Mouse (Mus musculus): Measurements from ENCODE around the gene Agtr1b. TPM values are rescaled to one million over a fixed set of nuclear protein-coding genes. Genes with fewer than 3 reads are reported as not detected.

Agtr1b gene
- polyA plus RNA-seq (2015; fragmentation: Nextera tagmentation; extraction: Ambion mirVana) = 0.26 TPM in 1 of 2 replicates, not detected in the other

- H3K27me3 ChIP-seq = no peaks in the 10 kb centered on the region
- H3K36me3 ChIP-seq = no peaks in the 10 kb centered on the region
- H3K4me2 ChIP-seq = peak within 1 kb of the TSS; percentile 59
- no peaks in the 10 kb centered on the region for H3K4me1 ChIP-seq
- no peak within 1 kb of the TSS for H3K27ac ChIP-seq
- H3K9me3 ChIP-seq = no peaks in the 10 kb centered on the region
- peak; percentile 71 for ATAC-seq (ENCODE audit: insufficient number of reproducible peaks, insufficient read depth, low FRiP score, low TSS enrichment, low read depth)
- 9% methylated on average over 19 of the region's 19 CpGs for WGBS
- H3K9ac ChIP-seq = peak within 1 kb of the TSS; percentile 62
- peak within 1 kb of the TSS; percentile 34 for H3K4me3 ChIP-seq
These were observed at the start of gene Agtr1b for GRCm38 (mm10) chr3:20366558-20367522. Gene Agtr1b (minus strand): TSS chr3:20367177.

- no peaks in the 10 kb centered on the region for H3K36me3 ChIP-seq
- no peaks in the 10 kb centered on the region for H3K9me3 ChIP-seq
- H3K4me2 ChIP-seq = no peak overlapping the region
- H3K4me1 ChIP-seq = no peaks in the 10 kb centered on the region
- no peak overlapping the region for H3K9ac ChIP-seq
- H3K27me3 ChIP-seq = no peaks in the 10 kb centered on the region
- H3K27ac ChIP-seq = no peak overlapping the region
- ATAC-seq (ENCODE audit: insufficient number of reproducible peaks, insufficient read depth, low FRiP score, low TSS enrichment, low read depth) = no peak
- no peak overlapping the region for H3K4me3 ChIP-seq
These were observed 13.4 kb downstream of the Agtr1b start for GRCm38 (mm10) chr3:20353598-20353997.

GRCm38 (mm10) chr3:20348206-20348605, 18.8 kb downstream of the Agtr1b start:
- no peaks in the 10 kb centered on the region for H3K27me3 ChIP-seq
- H3K36me3 ChIP-seq = no peaks in the 10 kb centered on the region
- no peak overlapping the region for H3K9ac ChIP-seq
- H3K4me2 ChIP-seq = no peak overlapping the region
- ATAC-seq (ENCODE audit: insufficient number of reproducible peaks, insufficient read depth, low FRiP score, low TSS enrichment, low read depth) = no peak
- H3K4me3 ChIP-seq = no peak overlapping the region
- H3K4me1 ChIP-seq = no peaks in the 10 kb centered on the region
- no peaks in the 10 kb centered on the region for H3K9me3 ChIP-seq
- no peak overlapping the region for H3K27ac ChIP-seq

- Histone ChIP-seq H3K36me3 (no peaks in the 10 kb centered on the region), H3K27ac (no peak overlapping the region), H3K9me3 (no peaks in the 10 kb centered on the region), H3K4me2 (no peak overlapping the region), H3K9ac (no peak overlapping the region), H3K4me3 (no peak overlapping the region), H3K27me3 (no peaks in the 10 kb centered on the region), H3K4me1 (no peaks in the 10 kb centered on the region)
- no peak for ATAC-seq (ENCODE audit: insufficient number of reproducible peaks, insufficient read depth, low FRiP score, low TSS enrichment, low read depth)
- WGBS = 81% methylated on average over 1 of the region's 1 CpGs
These were observed 26.6 kb downstream of the Agtr1b start for GRCm38 (mm10) chr3:20340402-20340801.

GRCm38 (mm10) chr3:20334681-20335080, 32.3 kb downstream of the Agtr1b start:
- H3K9ac ChIP-seq = no peak overlapping the region
- H3K4me3 ChIP-seq = no peak overlapping the region
- no peak overlapping the region for H3K4me2 ChIP-seq
- no peaks in the 10 kb centered on the region for H3K9me3 ChIP-seq
- no peaks in the 10 kb centered on the region for H3K36me3 ChIP-seq
- no peaks in the 10 kb centered on the region for H3K4me1 ChIP-seq
- no peak for ATAC-seq (ENCODE audit: insufficient number of reproducible peaks, insufficient read depth, low FRiP score, low TSS enrichment, low read depth)
- 57% methylated on average over 5 of the region's 5 CpGs for WGBS
- no peak overlapping the region for H3K27ac ChIP-seq
- no peaks in the 10 kb centered on the region for H3K27me3 ChIP-seq

GRCm38 (mm10) chr3:20317233-20317632, 49.7 kb downstream of the Agtr1b start:
- ATAC-seq (ENCODE audit: insufficient number of reproducible peaks, insufficient read depth, low FRiP score, low TSS enrichment, low read depth) = no peak
- H3K9ac ChIP-seq = no peak overlapping the region
- no peaks in the 10 kb centered on the region for H3K36me3 ChIP-seq
- H3K4me1 ChIP-seq = no peaks in the 10 kb centered on the region
- H3K27ac ChIP-seq = no peak overlapping the region
- H3K27me3 ChIP-seq = no peaks in the 10 kb centered on the region
- H3K4me2 ChIP-seq = no peak overlapping the region
- no peaks in the 10 kb centered on the region for H3K9me3 ChIP-seq
- H3K4me3 ChIP-seq = no peak overlapping the region
- 7% methylated on average over 1 of the region's 1 CpGs for WGBS

- H3K4me1 ChIP-seq = no peaks in the 10 kb centered on the region
- no peaks in the 10 kb centered on the region for H3K27me3 ChIP-seq
- H3K36me3 ChIP-seq = no peaks in the 10 kb centered on the region
- WGBS = 74% methylated on average over 4 of the region's 4 CpGs
- no peak overlapping the region for H3K4me3 ChIP-seq
- no peak for ATAC-seq (ENCODE audit: insufficient number of reproducible peaks, insufficient read depth, low FRiP score, low TSS enrichment, low read depth)
- H3K9me3 ChIP-seq = no peaks in the 10 kb centered on the region
- no peak overlapping the region for H3K4me2 ChIP-seq
- H3K27ac ChIP-seq = no peak overlapping the region
- H3K9ac ChIP-seq = no peak overlapping the region
These were observed 57.8 kb downstream of the Agtr1b start for GRCm38 (mm10) chr3:20309142-20309541.

- no peak overlapping the region for H3K9ac ChIP-seq
- no peaks in the 10 kb centered on the region for H3K36me3 ChIP-seq
- no peak overlapping the region for H3K27ac ChIP-seq
- H3K4me2 ChIP-seq = no peak overlapping the region
- no peak for ATAC-seq (ENCODE audit: insufficient number of reproducible peaks, insufficient read depth, low FRiP score, low TSS enrichment, low read depth)
- 73% methylated on average over 4 of the region's 4 CpGs for WGBS
- H3K9me3 ChIP-seq = no peaks in the 10 kb centered on the region
- no peaks in the 10 kb centered on the region for H3K4me1 ChIP-seq
- H3K4me3 ChIP-seq = no peak overlapping the region
- no peaks in the 10 kb centered on the region for H3K27me3 ChIP-seq
These were observed 59.7 kb downstream of the Agtr1b start for GRCm38 (mm10) chr3:20307256-20307655.

GRCm38 (mm10) chr3:20304758-20305352, 62.1 kb downstream of the Agtr1b start:
- Histone ChIP-seq H3K4me3 (no peak overlapping the region), H3K36me3 (no peaks in the 10 kb centered on the region), H3K9me3 (no peaks in the 10 kb centered on the region), H3K4me2 (no peak overlapping the region), H3K4me1 (no peaks in the 10 kb centered on the region), H3K27me3 (no peaks in the 10 kb centered on the region), H3K27ac (no peak overlapping the region), H3K9ac (no peak overlapping the region)
- no peak for ATAC-seq (ENCODE audit: insufficient number of reproducible peaks, insufficient read depth, low FRiP score, low TSS enrichment, low read depth)
- 49% methylated on average over 2 of the region's 2 CpGs for WGBS

- Histone ChIP-seq H3K27me3 (no peaks in the 10 kb centered on the region), H3K27ac (no peak overlapping the region), H3K4me3 (no peak overlapping the region), H3K4me2 (no peak overlapping the region), H3K9ac (no peak overlapping the region), H3K4me1 (no peaks in the 10 kb centered on the region), H3K36me3 (no peaks in the 10 kb centered on the region), H3K9me3 (no peaks in the 10 kb centered on the region)
- ATAC-seq (ENCODE audit: insufficient number of reproducible peaks, insufficient read depth, low FRiP score, low TSS enrichment, low read depth) = no peak
- 80% methylated on average over 3 of the region's 3 CpGs for WGBS
These were observed 71.4 kb downstream of the Agtr1b start for GRCm38 (mm10) chr3:20295546-20295945.

GRCm38 (mm10) chr3:20294542-20295348, 72.2 kb downstream of the Agtr1b start:
- H3K9me3 ChIP-seq = no peaks in the 10 kb centered on the region
- no peak overlapping the region for H3K4me2 ChIP-seq
- H3K4me3 ChIP-seq = no peak overlapping the region
- no peaks in the 10 kb centered on the region for H3K27me3 ChIP-seq
- no peak overlapping the region for H3K9ac ChIP-seq
- no peak overlapping the region for H3K27ac ChIP-seq
- H3K36me3 ChIP-seq = no peaks in the 10 kb centered on the region
- WGBS = 78% methylated on average over 9 of the region's 9 CpGs
- H3K4me1 ChIP-seq = no peaks in the 10 kb centered on the region
- ATAC-seq (ENCODE audit: insufficient number of reproducible peaks, insufficient read depth, low FRiP score, low TSS enrichment, low read depth) = no peak

Measured in embryonic facial prominence, embryonic 13.5 days (tissue).